Mouse (Mus musculus) MEL (cell line): ENCODE measurements around the gene Pisd.
A peak's percentile ranks its signal among the peaks of the same experiment; 100 is the strongest.

Experiments used
- EP300 ChIP-seq, 2 experiments: IDR thresholded peaks; 2 replicates each; pipeline ENCODE4 v1.6.1; 2011; ENCODE audit warnings: improper control_type of control experiment in 2 of 2, low read length in 2 of 2, low read depth in 1 of 2, mild to moderate bottlenecking in 1 of 2
- MXI1 ChIP-seq: IDR thresholded peaks from 2 replicates; pipeline ENCODE4 v1.6.1; 2011; ENCODE audit warnings: mild to moderate bottlenecking, low read depth, low read length, improper control_type of control experiment
- POLR2A ChIP-seq, 2 experiments: IDR thresholded peaks; 2 replicates each; pipeline ENCODE4 v1.6.1; 2011 to 2012; ENCODE audit warnings: low read length in 2 of 2, mild to moderate bottlenecking in 2 of 2, control low read depth in 1 of 2, improper control_type of control experiment in 1 of 2, low read depth in 1 of 2, moderate library complexity in 1 of 2; ENCODE audit not compliant: control insufficient read depth in 1 of 2, insufficient read depth in 1 of 2, poor library complexity in 1 of 2
- USF1 ChIP-seq: IDR thresholded peaks from 2 replicates; pipeline ENCODE4 v1.6.1; 2014; ENCODE audit warnings: low read depth, mild to moderate bottlenecking, inconsistent platforms, low read length, improper control_type of control experiment, moderate library complexity

- TF ChIP-seq POLR2A (IDR thresholded peaks at IDR 0.05; ENCODE audit: control insufficient read depth in 1 of 2, insufficient read depth in 1 of 2, low read depth in 1 of 2, low read length in 2 of 2, poor library complexity in 1 of 2) = no peak
- TF ChIP-seq MXI1 = no peak
- TF ChIP-seq USF1 = no peak
- peak in 1 of 2 experiments; percentile 38; a peak in 1 of 4 replicates for TF ChIP-seq EP300 (IDR thresholded peaks at IDR 0.05; ENCODE audit: low read depth in 1 of 2, low read length in 2 of 2)
Measured at GRCm38 (mm10) chr5:32759662-32760061, 25.8 kb downstream of the Pisd start.
